Mouse (Mus musculus): ENCODE results near the gene Ogfod3.

The Ogfod3 gene

GRCm38 (mm10) chr11:121198622-121199021 lies 5.9 kb downstream of the Ogfod3 start:
- no peak for DNase-seq (ENCODE audit: low spot score)

GRCm38 (mm10) chr11:121193415-121193814 lies 11.1 kb downstream of the Ogfod3 start:
- DNase-seq (ENCODE audit: low spot score) = no peak

DNA sequence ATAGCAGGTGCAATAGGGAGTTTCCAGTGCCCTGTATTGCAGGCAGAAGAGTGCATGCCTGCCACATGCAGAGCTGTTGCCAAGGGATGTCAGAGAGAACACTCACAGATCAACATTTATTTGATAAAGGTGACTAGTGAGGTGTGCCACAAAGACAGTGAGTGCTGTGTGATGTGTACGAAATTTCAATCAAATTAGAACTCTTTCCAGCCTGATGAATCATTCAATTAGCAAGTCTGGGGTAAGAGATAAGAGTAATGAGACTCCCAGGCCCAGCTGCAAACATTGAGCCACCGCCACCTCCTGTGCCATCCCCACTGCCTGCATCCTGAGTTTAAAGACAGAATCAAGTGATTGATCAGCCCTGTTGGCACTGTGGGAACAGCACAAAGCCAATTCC lies 11.8 kb downstream of the Ogfod3 start:
- no peak for DNase-seq (ENCODE audit: low spot score)

GRCm38 (mm10) chr11:121189681-121190080 lies 14.8 kb downstream of the Ogfod3 start:
- peak; percentile 26 for DNase-seq (ENCODE audit: low spot score)

GRCm38 (mm10) chr11:121176285-121177270 lies 27.9 kb downstream of the Ogfod3 start:
- peak; percentile 44 for DNase-seq (ENCODE audit: low spot score)

DNA sequence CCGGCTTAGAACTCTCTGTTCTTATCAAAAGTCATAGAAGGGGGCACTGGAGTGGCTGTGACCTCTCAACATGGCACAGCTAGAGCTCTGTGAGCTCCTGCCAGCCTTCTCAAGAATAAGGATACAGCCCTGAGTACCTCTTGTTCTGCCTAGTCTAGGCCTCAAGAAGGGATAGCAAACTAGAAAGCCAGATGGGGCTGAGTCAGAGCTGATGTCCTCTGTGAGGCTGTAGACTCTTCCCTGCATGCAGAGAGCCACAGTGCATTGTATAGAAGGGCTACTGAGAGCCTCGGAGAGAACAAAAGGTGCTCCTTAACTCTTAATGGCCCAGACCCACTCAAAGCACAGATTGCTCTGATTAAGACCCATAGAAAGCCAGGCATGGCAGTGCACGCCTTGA lies 30.3 kb downstream of the Ogfod3 start:
- no peak for DNase-seq (ENCODE audit: low spot score)

DNA sequence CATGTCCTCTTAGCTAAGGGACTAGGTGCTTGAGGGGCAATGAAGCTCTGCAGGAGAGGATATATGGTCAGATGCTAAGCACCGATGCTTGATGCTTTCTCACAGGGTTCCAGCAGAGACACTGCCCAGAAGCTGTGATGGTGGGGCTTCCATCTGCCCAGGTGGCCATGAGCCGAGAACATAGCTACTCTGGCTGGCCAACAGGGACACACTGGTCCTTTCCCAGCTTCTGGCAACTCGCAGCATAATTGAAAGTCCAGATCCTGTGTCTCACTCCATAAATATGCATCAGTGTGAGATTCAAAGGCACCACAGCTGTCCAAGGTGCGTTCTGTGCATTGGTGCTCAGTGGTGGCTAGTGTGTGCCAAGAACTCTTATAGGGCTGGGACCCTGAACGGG lies 31.3 kb downstream of the Ogfod3 start:
- DNase-seq (ENCODE audit: low spot score) = no peak

DNA sequence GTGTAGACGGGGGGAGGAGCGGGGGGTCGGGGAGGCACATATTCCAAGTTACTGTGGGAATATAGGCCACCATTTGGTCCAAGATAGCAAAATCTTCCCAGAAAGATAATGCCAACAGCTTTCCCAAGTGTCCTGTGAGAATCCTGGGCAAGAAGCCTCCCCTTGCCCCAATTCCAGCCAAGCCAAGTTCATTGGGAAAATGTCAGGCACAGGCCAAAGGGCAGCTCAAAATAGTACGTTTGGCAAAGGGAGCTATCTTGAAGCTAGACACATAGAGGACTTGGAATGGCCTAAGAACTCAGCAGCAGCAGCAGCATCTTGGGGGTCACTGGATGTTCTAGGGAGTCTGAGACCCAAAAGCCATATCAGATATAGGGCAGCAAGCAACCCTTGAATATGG lies 40.8 kb downstream of the Ogfod3 start:
- DNase-seq (ENCODE audit: low spot score) = no peak

GRCm38 (mm10) chr11:121160636-121161346 lies 43.7 kb downstream of the Ogfod3 start:
- DNase-seq (ENCODE audit: low spot score) = no peak

- no peak for DNase-seq (ENCODE audit: low spot score)
These were observed 44.5 kb downstream of the Ogfod3 start, which contains the start of gene Uts2r for GRCm38 (mm10) chr11:121159971-121160370. Gene Uts2r, plus strand, starts transcription at chr11:121160271.

DNA sequence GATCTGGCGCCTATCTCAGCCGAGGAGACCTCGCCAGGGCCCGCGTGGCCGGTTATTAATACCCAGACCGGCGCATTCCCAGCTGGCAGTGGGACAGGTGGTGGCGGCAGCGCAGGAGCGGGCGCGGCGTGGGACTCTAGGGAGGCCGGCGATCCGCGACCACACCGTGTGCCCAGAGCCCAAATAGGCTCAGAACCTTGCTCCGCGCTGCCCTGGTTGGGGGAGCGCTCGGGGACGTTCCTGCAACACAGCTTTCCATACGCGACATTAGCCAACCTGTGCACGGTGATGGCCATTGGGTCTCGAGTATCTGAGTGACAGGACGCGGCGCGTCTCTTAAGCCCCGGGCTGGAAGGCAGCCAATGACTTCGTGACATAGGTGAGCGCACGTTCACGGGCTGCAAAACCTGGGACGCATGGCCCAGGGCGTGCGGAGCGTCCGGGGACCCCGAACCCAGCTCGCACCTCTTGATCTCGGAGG lies 48.1 kb downstream of the Ogfod3 start:
- DNase-seq (ENCODE audit: low spot score) = no peak

GRCm38 (mm10) chr11:121154203-121154602 lies 50.3 kb downstream of the Ogfod3 start:
- DNase-seq (ENCODE audit: low spot score) = no peak

DNA sequence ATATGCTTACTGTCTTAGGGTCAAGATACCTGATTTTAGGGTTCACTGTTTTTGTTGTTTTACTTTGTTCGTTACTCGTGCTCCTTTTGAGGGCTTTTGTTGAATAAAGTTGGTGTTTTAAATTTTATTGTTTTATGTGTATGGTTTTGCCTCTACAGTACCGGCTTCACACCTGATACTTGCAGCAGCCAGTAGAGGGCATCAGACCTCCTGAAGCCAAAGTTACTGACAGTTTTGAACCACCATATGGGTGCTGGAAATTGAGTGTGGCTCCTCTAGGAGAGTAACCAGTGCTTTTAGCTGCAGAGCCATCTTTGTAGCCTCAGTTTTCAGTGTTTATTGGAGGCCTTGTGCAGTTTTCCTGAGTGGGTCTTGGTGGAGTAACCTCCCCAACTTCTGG lies 56.3 kb downstream of the Ogfod3 start:
- DNase-seq (ENCODE audit: low spot score) = no peak

DNA sequence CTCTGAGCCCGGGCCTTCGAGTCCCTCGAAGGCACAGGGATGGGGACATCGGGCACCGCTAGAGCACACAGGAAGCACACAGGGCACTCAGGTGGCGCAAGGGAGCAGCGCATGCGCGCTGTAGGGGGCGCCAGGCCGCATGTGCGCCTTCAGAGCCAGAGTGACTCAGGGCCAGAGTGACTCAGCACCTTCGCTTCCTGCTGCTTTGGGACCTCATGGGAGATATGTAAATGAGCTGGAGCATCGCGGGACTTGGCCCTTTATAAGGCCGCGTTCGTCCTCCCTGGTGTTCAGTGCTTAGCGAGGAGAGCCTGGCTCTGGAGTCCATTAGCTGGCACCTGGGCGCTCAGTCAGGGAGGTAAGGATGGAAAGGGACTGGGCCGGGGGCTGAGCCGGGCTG lies 58.6 kb downstream of the Ogfod3 start, which contains the start of gene Tex19.1:
Tex19.1 (plus strand) TSS at position 279 of the 400 bp plus-strand sequence.
- DNase-seq (ENCODE audit: low spot score) = no peak

- DNase-seq (ENCODE audit: low spot score) = no peak
These were observed 61.0 kb downstream of the Ogfod3 start for GRCm38 (mm10) chr11:121143325-121144015.

- DNase-seq (ENCODE audit: low spot score) = no peak
These were observed 65.8 kb downstream of the Ogfod3 start for GRCm38 (mm10) chr11:121138732-121139131.

DNA sequence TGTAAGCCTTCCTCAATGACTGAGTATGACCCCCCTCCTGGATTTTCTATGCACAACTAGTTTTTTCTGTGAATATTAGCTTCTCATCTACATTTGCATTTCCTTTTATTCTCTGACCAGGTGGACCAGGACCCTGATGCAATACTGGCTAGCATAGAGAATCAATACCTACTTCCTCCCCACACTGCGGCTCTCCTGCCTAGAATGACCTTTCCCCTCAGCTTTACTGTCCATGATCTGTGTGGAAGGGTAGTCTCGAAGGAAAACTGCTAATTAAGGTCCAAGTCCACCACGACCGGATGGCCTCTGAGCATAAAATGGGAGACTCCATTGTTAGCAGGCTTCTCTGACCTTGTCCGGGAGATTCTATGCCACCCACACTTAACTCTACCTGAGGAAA lies 66.8 kb downstream of the Ogfod3 start:
- no peak for DNase-seq (ENCODE audit: low spot score)

GRCm38 (mm10) chr11:121134600-121134999 lies 69.9 kb downstream of the Ogfod3 start:
- no peak for DNase-seq (ENCODE audit: low spot score)

DNA sequence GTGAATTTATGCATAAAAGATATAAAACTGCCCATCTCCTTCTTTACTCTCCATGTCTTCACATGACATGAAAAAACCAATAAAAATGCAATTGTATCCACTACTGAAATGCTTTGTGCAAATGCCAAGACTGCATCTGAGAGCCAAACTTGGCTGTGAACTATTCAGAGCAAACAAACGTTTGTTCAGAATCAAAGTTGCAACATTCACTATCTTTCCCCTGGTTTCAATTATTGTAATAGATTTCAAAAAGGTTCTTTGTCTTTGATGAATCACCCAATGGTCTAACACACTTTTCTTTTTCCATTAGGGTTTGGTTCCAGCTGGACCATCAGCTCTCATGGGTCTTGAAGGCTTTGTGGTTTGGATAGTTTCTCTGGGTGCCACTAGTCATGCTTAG lies 74.9 kb downstream of the Ogfod3 start:
- DNase-seq (ENCODE audit: low spot score) = no peak

Data from ovary, postnatal 14 days (tissue).